Comparison of ENCODE assay signal across 25 mouse cellular contexts in the genomic region with DNA sequence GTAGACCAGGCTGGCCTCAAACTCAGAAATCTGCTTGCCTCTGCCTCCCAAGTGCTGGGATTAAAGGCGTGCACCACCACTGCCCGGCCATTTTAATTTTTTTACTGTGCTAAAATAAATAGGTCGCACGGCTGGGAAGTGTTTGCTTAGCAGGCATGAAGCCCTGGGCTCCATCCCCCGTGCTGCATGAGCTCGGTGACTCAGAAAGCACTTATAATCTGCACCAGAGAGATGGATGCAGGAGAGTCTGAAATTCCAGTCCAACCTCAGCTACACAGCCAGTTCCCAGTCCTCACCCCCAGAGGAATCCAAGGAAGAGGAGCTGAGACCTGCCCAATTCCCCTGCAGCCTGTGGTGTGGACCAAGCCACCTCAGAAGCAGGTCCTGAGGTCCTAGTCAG. TPM values are rescaled to one million over a fixed set of nuclear protein-coding genes. Genes with fewer than 3 reads are reported as not detected.
DNase-seq lines count a peak whose midpoint lies in the region; ATAC-seq and TF ChIP-seq lines count a peak whose summit lies in the region.
"Had no signal": no experiment of that assay in that cellular context is flagged by ENCODE, and none has a peak within 500 bp of the region (broad histone marks: within the 10 kb centered on the region; RNA-seq: fewer than 3 reads in every experiment).

No protein-coding gene starts in this region.

- H3K4me3 ChIP-seq in lung, embryonic 14.5 days (ENCODE audit: low read depth, low read length): no peak overlapping the region
- H3K4me3 ChIP-seq: forebrain, embryonic 10.5 days; forebrain, embryonic 13.5 days; heart, adult 2 months; heart, embryonic 10.5 days; heart, embryonic 13.5 days had no signal

- H3K36me3 ChIP-seq in lung, embryonic 14.5 days (ENCODE audit: insufficient read depth): no peaks in the 10 kb centered on the region
- H3K36me3 ChIP-seq: forebrain, embryonic 10.5 days; G1E; heart, embryonic 10.5 days; heart, embryonic 13.5 days had no signal

- no peaks in the 10 kb centered on the region for H3K4me1 ChIP-seq in lung, embryonic 14.5 days (ENCODE audit: insufficient read depth)
- H3K4me1 ChIP-seq: heart, embryonic 13.5 days had no signal

- H3K9me3 ChIP-seq in lung, embryonic 14.5 days (ENCODE audit: low read depth, low read length): no peaks in the 10 kb centered on the region
- H3K9me3 ChIP-seq: forebrain, embryonic 10.5 days; forebrain, embryonic 13.5 days; G1E; heart, embryonic 10.5 days; heart, embryonic 13.5 days had no signal

- H3K9ac ChIP-seq in lung, embryonic 14.5 days: no peak overlapping the region
- H3K9ac ChIP-seq: forebrain, embryonic 13.5 days; heart, embryonic 13.5 days; hindbrain, embryonic 14.5 days had no signal

- TF ChIP-seq CTCF in lung, embryonic 14.5 days (IDR thresholded peaks at IDR 0.05; ENCODE audit: low read depth): no peak

- DNase-seq in lung, embryonic 14.5 days: peak; percentile 40
- DNase-seq in lung, postnatal 10 days: no peak
- peak; percentile 50 for DNase-seq in 3134 (ENCODE audit: extremely low read depth, insufficient read length, low spot score)
- DNase-seq in 3T3-L1 (ENCODE audit: low read depth, low spot score): peak; percentile 73
- peak; percentile 62 for DNase-seq in lung, postnatal 36 days
- no peak for DNase-seq in thymus, postnatal 0 days (ENCODE audit: low spot score)
- DNase-seq: adrenal gland, adult 8-10 months; adrenal gland, postnatal 25 days; B cell, adult 2 months; cerebellum, adult 18-20 months; cerebellum, adult 9-10 months; cerebellum, postnatal 14 days; gastrocnemius, postnatal 25 days; heart, adult 2 months; heart, postnatal 14 days; heart, postnatal 4 days had no signal

- H3K27ac ChIP-seq in lung, embryonic 14.5 days (ENCODE audit: low read depth): no peak overlapping the region
- H3K27ac ChIP-seq: forebrain, embryonic 10.5 days; forebrain, embryonic 13.5 days; heart, adult 2 months; heart, embryonic 10.5 days; heart, embryonic 13.5 days; hindbrain, embryonic 14.5 days; hindbrain, postnatal 0 days had no signal

- H3K4me2 ChIP-seq in lung, embryonic 14.5 days: no peak overlapping the region
- H3K4me2 ChIP-seq: forebrain, embryonic 13.5 days; heart, embryonic 13.5 days; hindbrain, embryonic 14.5 days had no signal

- ATAC-seq in lung, embryonic 14.5 days (ENCODE audit: insufficient read depth): no peak
- ATAC-seq: forebrain, embryonic 13.5 days; forebrain, embryonic 16.5 days; hindbrain, postnatal 0 days; inflammation-experienced regulatory T-cells, adult 6 months had no signal

- H3K27me3 ChIP-seq in lung, embryonic 14.5 days (ENCODE audit: insufficient read depth, low read length): no peaks in the 10 kb centered on the region

- WGBS in lung, embryonic 14.5 days: 48% methylated on average over 6 of the region's 6 CpGs

RNA-seq across cellular contexts. Expression of a gene that starts 45.4 kb away (rescaled TPM):
- polyA plus RNA-seq in lung, embryonic 14.5 days (2014; fragmentation: Nextera tagmentation; extraction: Ambion mirVana): 5.4 and 6.4 TPM in 2 replicates
- 25.8 and 26.7 TPM in 2 replicates for polyA plus RNA-seq in thymus, postnatal 0 days (2015; fragmentation: Nextera tagmentation; extraction: Ambion mirVana)

RNA-seq across cellular contexts. Expression of a gene that starts 51.2 kb away (rescaled TPM):
- 3.4 and 3.7 TPM in 2 replicates for polyA plus RNA-seq in lung, embryonic 14.5 days (2014; fragmentation: Nextera tagmentation; extraction: Ambion mirVana)
- polyA plus RNA-seq in thymus, postnatal 0 days (2015; fragmentation: Nextera tagmentation; extraction: Ambion mirVana): 9.0 and 9.4 TPM in 2 replicates
- polyA plus RNA-seq: G1E had no signal

Comparison
In these comparisons a context has a peak if more than half of its experiments do, and no peak if none do; other contexts are left out.
1. DNase-seq: peak in lung, embryonic 14.5 days (single experiment), 3134 (single experiment), 3T3-L1 (single experiment) and lung, postnatal 36 days (single experiment); none in lung, postnatal 10 days (single experiment) and thymus, postnatal 0 days (single experiment).